Mouse (Mus musculus): ENCODE measurements around the gene Clint1. TPM values are rescaled to one million over a fixed set of nuclear protein-coding genes. Genes with fewer than 3 reads are reported as not detected.

Clint1 gene
- polyA plus RNA-seq, 1 experiment from 2014 or later = 49.2 TPM

DNA sequence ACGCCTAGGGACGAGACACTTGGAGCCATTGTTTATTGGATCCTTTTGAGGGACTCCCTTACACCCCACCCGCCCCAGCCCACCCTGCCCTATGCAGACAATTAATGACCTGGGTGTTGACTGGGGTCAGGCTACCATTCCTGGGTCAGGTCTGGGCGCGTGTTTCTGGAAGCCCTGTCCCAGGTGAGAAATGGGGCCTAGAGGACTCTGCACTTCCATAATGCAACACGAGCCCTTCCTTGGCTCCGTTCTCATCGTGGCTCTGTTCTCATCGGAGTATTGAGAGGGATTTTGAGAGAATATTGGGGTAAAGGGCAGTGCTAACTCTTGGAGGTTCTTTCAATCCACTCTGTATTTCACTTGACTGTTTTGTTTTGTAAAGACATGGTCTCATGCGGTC is 64.3 kb downstream of the Clint1 start:
- no peak for ATAC-seq (replicated peaks; ENCODE audit: insufficient number of reproducible peaks, low FRiP score, low TSS enrichment)
- 84% methylated on average over 10 of the region's 10 CpGs for WGBS (ENCODE audit: insufficient replicate concordance)
- Histone ChIP-seq H3K36me3 (ENCODE audit: control insufficient read depth, insufficient read depth, low read length) (peaks cover 6% of the 10 kb centered on the region), H3K9me3 (replicated peaks; ENCODE audit: control insufficient read depth, low read length) (no peaks in the 10 kb centered on the region), H3K4me1 (ENCODE audit: control insufficient read depth, insufficient read depth, low read length) (peaks cover 1% of the 10 kb centered on the region; the same call in 1 of the 2 replicates), H3K27me3 (ENCODE audit: control insufficient read depth, insufficient read depth, low read length) (no peaks in the 10 kb centered on the region), H3K27ac (ENCODE audit: low read depth, low read length) (no peak overlapping the region), H3K4me3 (ENCODE audit: low read depth, low read length) (no peak overlapping the region), H3K9ac (ENCODE audit: low read depth, low read length) (no peak overlapping the region), H3K4me2 (no peak overlapping the region)

DNA sequence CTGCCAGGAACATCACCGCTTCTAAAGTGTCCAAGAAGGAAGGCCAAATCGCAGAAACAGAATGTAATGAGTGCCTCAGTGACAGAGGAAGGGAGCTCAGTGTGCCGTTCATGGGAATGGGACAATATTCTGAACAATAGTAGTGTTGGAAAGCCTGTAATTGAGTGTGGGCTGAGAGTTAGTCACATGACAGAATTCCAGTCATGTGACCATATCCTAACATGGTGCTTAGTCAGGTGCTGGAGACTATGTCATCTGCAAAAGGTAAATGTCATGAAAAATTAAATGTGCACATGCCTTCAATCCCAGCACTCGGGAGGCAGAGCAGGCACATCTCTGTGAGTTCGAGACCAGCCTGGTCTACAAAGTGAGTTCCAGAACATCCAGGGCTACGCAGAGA is 66.2 kb downstream of the Clint1 start:
- no peak for ATAC-seq (replicated peaks; ENCODE audit: insufficient number of reproducible peaks, low FRiP score, low TSS enrichment)
- Histone ChIP-seq H3K9me3 (replicated peaks; ENCODE audit: control insufficient read depth, low read length) (no peaks in the 10 kb centered on the region), H3K9ac (ENCODE audit: low read depth, low read length) (no peak overlapping the region)

DNA sequence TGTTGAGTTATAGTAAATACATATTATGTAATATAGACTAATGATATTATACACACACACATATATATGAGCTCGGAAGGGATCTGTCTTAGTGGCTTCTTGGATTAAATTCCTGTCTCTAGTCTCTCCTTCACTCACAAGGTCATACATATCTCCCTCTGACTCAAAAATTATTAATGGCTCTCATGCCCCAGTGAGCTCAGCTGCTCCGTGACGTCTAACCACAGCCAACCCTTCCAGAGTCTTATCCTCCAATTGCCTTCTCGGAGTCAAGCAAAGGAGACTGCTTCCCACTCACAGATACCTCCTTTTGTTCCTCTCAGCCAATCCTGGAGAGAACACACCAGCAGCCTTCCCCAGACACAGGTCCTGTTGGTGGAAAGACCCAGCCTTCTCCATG is 67.0 kb downstream of the Clint1 start:
- H3K9ac ChIP-seq (ENCODE audit: low read depth, low read length) = no peak overlapping the region
- H3K9me3 ChIP-seq (replicated peaks; ENCODE audit: control insufficient read depth, low read length) = no peaks in the 10 kb centered on the region
- 76% methylated on average over 4 of the region's 4 CpGs for WGBS (ENCODE audit: insufficient replicate concordance)
- H3K36me3 ChIP-seq (ENCODE audit: control insufficient read depth, insufficient read depth, low read length) = no peaks in the 10 kb centered on the region
- H3K27me3 ChIP-seq (ENCODE audit: control insufficient read depth, insufficient read depth, low read length) = no peaks in the 10 kb centered on the region
- H3K4me3 ChIP-seq (ENCODE audit: low read depth, low read length) = no peak overlapping the region
- H3K4me1 ChIP-seq (ENCODE audit: control insufficient read depth, insufficient read depth, low read length) = peaks cover 4% of the 10 kb centered on the region; the same call in 1 of the 2 replicates
- no peak for ATAC-seq (replicated peaks; ENCODE audit: insufficient number of reproducible peaks, low FRiP score, low TSS enrichment)
- no peak overlapping the region for H3K27ac ChIP-seq (ENCODE audit: low read depth, low read length)
- H3K4me2 ChIP-seq = no peak overlapping the region

More for the DNA sequence above, 66.2 kb downstream of the Clint1 start:
- no peak overlapping the region for H3K4me3 ChIP-seq (ENCODE audit: low read depth, low read length)
- WGBS (ENCODE audit: insufficient replicate concordance) = 87% methylated on average over 6 of the region's 6 CpGs
- H3K4me1 ChIP-seq (ENCODE audit: control insufficient read depth, insufficient read depth, low read length) = peaks cover 4% of the 10 kb centered on the region; the same call in 1 of the 2 replicates
- no peaks in the 10 kb centered on the region for H3K36me3 ChIP-seq (ENCODE audit: control insufficient read depth, insufficient read depth, low read length)
- H3K4me2 ChIP-seq = no peak overlapping the region
- no peak overlapping the region for H3K27ac ChIP-seq (ENCODE audit: low read depth, low read length)
- no peaks in the 10 kb centered on the region for H3K27me3 ChIP-seq (ENCODE audit: control insufficient read depth, insufficient read depth, low read length)

DNA sequence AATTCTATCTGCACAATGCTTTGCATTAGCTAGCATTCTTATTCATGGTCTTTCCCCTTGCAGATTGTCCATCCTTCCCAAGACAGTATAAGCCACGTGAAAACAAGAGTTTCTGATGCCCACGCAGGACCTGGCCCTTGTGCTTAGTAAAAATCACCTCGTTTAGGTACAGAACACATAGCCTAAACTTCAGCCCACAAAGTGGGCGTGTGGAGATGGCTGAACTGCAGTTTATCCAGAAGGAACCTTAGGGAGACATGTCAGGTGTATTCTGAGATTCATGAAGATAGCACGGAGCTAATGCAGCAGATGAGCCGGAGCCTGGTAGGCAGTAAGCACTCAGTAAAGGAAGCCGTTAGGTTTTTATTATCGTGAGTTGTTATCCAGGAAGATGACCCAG is 69.2 kb downstream of the Clint1 start:
- Histone ChIP-seq H3K27ac (ENCODE audit: low read depth, low read length) (no peak overlapping the region), H3K4me2 (peak overlapping the region; percentile 46), H3K4me1 (ENCODE audit: control insufficient read depth, insufficient read depth, low read length) (peaks cover 4% of the 10 kb centered on the region; the same call in 1 of the 2 replicates), H3K9me3 (replicated peaks; ENCODE audit: control insufficient read depth, low read length) (no peaks in the 10 kb centered on the region), H3K27me3 (ENCODE audit: control insufficient read depth, insufficient read depth, low read length) (no peaks in the 10 kb centered on the region), H3K9ac (ENCODE audit: low read depth, low read length) (no peak overlapping the region), H3K4me3 (ENCODE audit: low read depth, low read length) (no peak overlapping the region), H3K36me3 (ENCODE audit: control insufficient read depth, insufficient read depth, low read length) (no peaks in the 10 kb centered on the region)
- no peak for ATAC-seq (replicated peaks; ENCODE audit: insufficient number of reproducible peaks, low FRiP score, low TSS enrichment)
- WGBS (ENCODE audit: insufficient replicate concordance) = 59% methylated on average over 8 of the region's 8 CpGs

DNA sequence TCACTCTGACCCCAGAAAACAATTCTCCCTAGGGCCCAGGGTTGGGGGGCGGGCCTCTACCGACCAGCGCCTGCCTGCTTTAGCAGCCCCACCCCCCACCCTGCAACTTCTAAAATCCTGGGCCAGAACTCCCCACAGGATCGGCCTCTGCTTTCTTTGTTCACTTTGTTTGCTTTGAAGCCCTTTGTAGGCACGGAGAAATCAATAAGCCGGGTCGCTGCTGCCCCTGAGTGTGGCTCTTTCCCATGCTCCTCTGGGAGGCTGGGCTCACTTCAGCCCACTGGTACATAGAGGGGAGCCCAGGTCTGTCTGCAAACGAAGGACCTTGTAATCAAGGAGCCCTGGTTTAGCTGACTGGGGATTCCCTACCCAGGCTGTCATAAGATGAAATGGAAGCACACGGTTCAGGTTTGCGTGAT is 69.6 kb downstream of the Clint1 start:
- Histone ChIP-seq H3K27ac (ENCODE audit: low read depth, low read length) (no peak overlapping the region), H3K9ac (ENCODE audit: low read depth, low read length) (0 out of 2 replicates have a peak overlapping the region, but pooled peaks have one; percentile 47), H3K36me3 (ENCODE audit: control insufficient read depth, insufficient read depth, low read length) (no peaks in the 10 kb centered on the region), H3K4me2 (peak overlapping the region; percentile 46), H3K9me3 (replicated peaks; ENCODE audit: control insufficient read depth, low read length) (no peaks in the 10 kb centered on the region), H3K27me3 (ENCODE audit: control insufficient read depth, insufficient read depth, low read length) (no peaks in the 10 kb centered on the region), H3K4me3 (ENCODE audit: low read depth, low read length) (no peak overlapping the region), H3K4me1 (ENCODE audit: control insufficient read depth, insufficient read depth, low read length) (peaks cover 4% of the 10 kb centered on the region; the same call in 1 of the 2 replicates)
- 18% methylated on average over 10 of the region's 10 CpGs for WGBS (ENCODE audit: insufficient replicate concordance)
- ATAC-seq (replicated peaks; ENCODE audit: insufficient number of reproducible peaks, low FRiP score, low TSS enrichment) = no peak

DNA sequence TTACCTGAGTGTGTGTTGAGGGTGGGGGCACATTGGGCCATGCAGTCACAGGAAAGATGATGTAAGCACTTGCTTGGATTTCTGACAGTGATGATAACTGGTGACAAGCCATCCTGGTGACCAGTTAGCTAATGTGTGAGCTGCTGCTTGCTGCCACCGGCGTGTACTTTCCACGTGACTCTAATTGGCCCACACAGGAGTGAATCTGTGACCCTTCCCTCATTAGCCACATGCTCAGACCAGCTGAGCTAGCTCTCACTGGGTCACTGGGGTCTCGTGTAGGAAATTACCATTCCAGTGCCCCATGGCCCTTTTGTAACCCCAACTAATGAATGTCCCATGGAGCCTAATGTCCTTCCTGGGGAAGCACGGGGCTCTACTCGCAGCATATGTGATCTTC is 73.6 kb downstream of the Clint1 start:
- no peaks in the 10 kb centered on the region for H3K27me3 ChIP-seq (ENCODE audit: control insufficient read depth, insufficient read depth, low read length)
- 69% methylated on average over 6 of the region's 6 CpGs for WGBS (ENCODE audit: insufficient replicate concordance)
- H3K27ac ChIP-seq (ENCODE audit: low read depth, low read length) = no peak overlapping the region
- no peak for ATAC-seq (replicated peaks; ENCODE audit: insufficient number of reproducible peaks, low FRiP score, low TSS enrichment)
- no peaks in the 10 kb centered on the region for H3K36me3 ChIP-seq (ENCODE audit: control insufficient read depth, insufficient read depth, low read length)
- no peak overlapping the region for H3K4me3 ChIP-seq (ENCODE audit: low read depth, low read length)
- no peak overlapping the region for H3K4me2 ChIP-seq
- no peaks in the 10 kb centered on the region for H3K9me3 ChIP-seq (replicated peaks; ENCODE audit: control insufficient read depth, low read length)
- H3K9ac ChIP-seq (ENCODE audit: low read depth, low read length) = no peak overlapping the region
- peaks cover 4% of the 10 kb centered on the region; the same call in 1 of the 2 replicates for H3K4me1 ChIP-seq (ENCODE audit: control insufficient read depth, insufficient read depth, low read length)

DNA sequence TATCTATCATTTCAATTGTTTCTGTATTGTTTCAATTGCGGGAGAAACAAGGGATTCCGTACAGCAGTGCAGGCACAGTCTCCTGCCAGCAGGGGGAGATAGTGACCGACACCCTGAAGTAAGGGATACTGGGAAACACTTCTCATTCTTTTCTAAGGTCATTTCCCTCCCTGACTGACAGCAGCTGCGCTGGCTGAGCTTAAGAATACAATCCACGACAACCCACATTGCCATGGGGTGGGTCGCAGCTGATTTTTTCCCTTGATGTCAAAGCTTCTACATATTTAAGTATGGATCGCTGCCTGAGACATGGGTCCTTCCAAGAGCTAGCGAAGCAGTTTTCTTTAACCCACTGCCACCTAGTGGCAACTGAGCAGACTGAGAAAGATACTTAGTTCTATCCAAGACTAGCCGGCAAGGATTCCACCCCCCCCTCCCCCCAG is 74.8 kb downstream of the Clint1 start:
- Histone ChIP-seq H3K9me3 (replicated peaks; ENCODE audit: control insufficient read depth, low read length) (no peaks in the 10 kb centered on the region), H3K9ac (ENCODE audit: low read depth, low read length) (0 out of 2 replicates have a peak overlapping the region, but pooled peaks have one; percentile 2), H3K36me3 (ENCODE audit: control insufficient read depth, insufficient read depth, low read length) (no peaks in the 10 kb centered on the region), H3K4me3 (ENCODE audit: low read depth, low read length) (peak overlapping the region; percentile 34), H3K27me3 (ENCODE audit: control insufficient read depth, insufficient read depth, low read length) (no peaks in the 10 kb centered on the region), H3K4me1 (ENCODE audit: control insufficient read depth, insufficient read depth, low read length) (no peaks in the 10 kb centered on the region), H3K27ac (ENCODE audit: low read depth, low read length) (no peak overlapping the region), H3K4me2 (peak overlapping the region; percentile 61)
- 0% methylated on average over 9 of the region's 9 CpGs for WGBS (ENCODE audit: insufficient replicate concordance)
- peak; percentile 73 for ATAC-seq (replicated peaks; ENCODE audit: insufficient number of reproducible peaks, low FRiP score, low TSS enrichment)

DNA sequence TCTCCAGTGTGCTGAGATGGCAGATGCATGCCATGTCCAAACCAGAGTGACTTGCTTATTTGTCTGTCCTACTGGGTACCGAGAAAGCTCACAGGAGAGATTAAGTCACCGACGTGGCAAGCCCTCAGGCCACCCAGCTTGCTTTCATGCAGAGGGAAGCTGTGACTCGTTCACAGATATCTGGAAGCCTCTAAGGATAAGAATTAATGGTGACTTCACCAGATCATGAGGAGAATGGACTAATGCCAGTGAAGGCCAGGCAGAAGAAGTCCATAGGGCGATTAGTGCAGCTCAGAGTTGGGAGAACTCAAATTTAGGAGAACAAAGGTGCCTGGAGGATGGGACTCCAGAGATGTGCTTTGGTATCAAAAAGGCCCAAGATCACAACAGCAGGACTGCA is 75.6 kb downstream of the Clint1 start:
- no peak for ATAC-seq (replicated peaks; ENCODE audit: insufficient number of reproducible peaks, low FRiP score, low TSS enrichment)

DNA sequence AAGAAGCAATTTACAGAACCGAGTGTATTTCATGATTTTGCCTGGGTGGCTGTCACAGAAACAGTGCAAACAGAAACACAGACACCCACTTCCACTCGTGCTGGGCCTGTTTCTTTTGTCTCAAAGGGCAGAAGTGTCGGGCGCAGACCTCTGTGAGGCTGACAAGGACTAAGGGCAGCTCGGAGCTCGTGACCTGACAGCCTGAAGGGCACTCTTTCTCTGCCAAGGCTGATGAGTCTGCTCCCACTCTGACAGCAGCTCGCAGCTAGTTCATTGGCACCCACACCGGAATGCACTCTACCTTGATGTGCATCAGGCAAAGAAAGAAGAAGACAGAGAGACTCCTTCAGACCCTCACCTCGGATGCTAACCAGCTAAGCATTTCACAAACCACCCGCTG is 77.7 kb downstream of the Clint1 start:
- Histone ChIP-seq H3K27me3 (ENCODE audit: control insufficient read depth, insufficient read depth, low read length) (no peaks in the 10 kb centered on the region), H3K4me2 (no peak overlapping the region), H3K4me1 (ENCODE audit: control insufficient read depth, insufficient read depth, low read length) (no peaks in the 10 kb centered on the region), H3K9me3 (replicated peaks; ENCODE audit: control insufficient read depth, low read length) (no peaks in the 10 kb centered on the region), H3K36me3 (ENCODE audit: control insufficient read depth, insufficient read depth, low read length) (no peaks in the 10 kb centered on the region), H3K4me3 (ENCODE audit: low read depth, low read length) (no peak overlapping the region), H3K9ac (ENCODE audit: low read depth, low read length) (no peak overlapping the region), H3K27ac (ENCODE audit: low read depth, low read length) (no peak overlapping the region)
- WGBS (ENCODE audit: insufficient replicate concordance) = 82% methylated on average over 10 of the region's 10 CpGs
- no peak for ATAC-seq (replicated peaks; ENCODE audit: insufficient number of reproducible peaks, low FRiP score, low TSS enrichment)

More for the DNA sequence above, 75.6 kb downstream of the Clint1 start:
- Histone ChIP-seq H3K27ac (ENCODE audit: low read depth, low read length) (no peak overlapping the region), H3K9ac (ENCODE audit: low read depth, low read length) (no peak overlapping the region), H3K27me3 (ENCODE audit: control insufficient read depth, insufficient read depth, low read length) (no peaks in the 10 kb centered on the region), H3K36me3 (ENCODE audit: control insufficient read depth, insufficient read depth, low read length) (no peaks in the 10 kb centered on the region), H3K4me1 (ENCODE audit: control insufficient read depth, insufficient read depth, low read length) (no peaks in the 10 kb centered on the region), H3K4me3 (ENCODE audit: low read depth, low read length) (no peak overlapping the region), H3K9me3 (replicated peaks; ENCODE audit: control insufficient read depth, low read length) (no peaks in the 10 kb centered on the region), H3K4me2 (no peak overlapping the region)
- 42% methylated on average over 5 of the region's 5 CpGs for WGBS (ENCODE audit: insufficient replicate concordance)
